Mouse (Mus musculus) MEL (cell line): ENCODE measurements around the gene Ccdc141. TPM values are rescaled to one million over a fixed set of nuclear protein-coding genes. Genes with fewer than 3 reads are reported as not detected.

Experiments used
- DNase-seq: peaks from one replicate; pipeline ENCODE4 v3.0.0; 2011; ENCODE audit warnings: low read depth, low spot score
- H3K27ac ChIP-seq: 2 replicates; pipeline ENCODE4 v1.5.1; 2012; ENCODE audit warnings: low read depth, mild to moderate bottlenecking, control low read depth, low read length, moderate library complexity; ENCODE audit not compliant: control insufficient read depth
- H3K27me3 ChIP-seq, 2 experiments: fragments of 150-350 bp in 1 of 2; sonication (generic) in 1 of 2; 2 replicates each; pipeline ENCODE4 v1.6.1; 2012; ENCODE audit warnings: low read length in 2 of 2, mild to moderate bottlenecking in 2 of 2, improper control_type of control experiment in 1 of 2, moderate library complexity in 1 of 2; ENCODE audit not compliant: insufficient read depth in 2 of 2, control insufficient read depth in 1 of 2
- H3K36me3 ChIP-seq, 2 experiments: 2 replicates each; pipeline ENCODE4 v1.6.1; 2012 to 2014; ENCODE audit warnings: low read length in 2 of 2, improper control_type of control experiment in 1 of 2, inconsistent platforms in 1 of 2, mild to moderate bottlenecking in 1 of 2; ENCODE audit not compliant: insufficient read depth in 2 of 2, control insufficient read depth in 1 of 2
- H3K4me1 ChIP-seq, 2 experiments: fragments of 150-350 bp in 1 of 2; sonication (generic) in 1 of 2; 2 replicates each; pipeline ENCODE4 v1.6.1; 2012; ENCODE audit warnings: low read length in 2 of 2, improper control_type of control experiment in 1 of 2, mild to moderate bottlenecking in 1 of 2; ENCODE audit not compliant: insufficient read depth in 2 of 2, control insufficient read depth in 1 of 2
- H3K4me3 ChIP-seq, 2 experiments: fragments of 150-350 bp in 1 of 2; sonication (generic) in 1 of 2; 2 replicates each; pipeline ENCODE4 v1.5.1; 2012; ENCODE audit warnings: low read depth in 2 of 2, low read length in 2 of 2, mild to moderate bottlenecking in 2 of 2, moderate library complexity in 2 of 2, control low read depth in 1 of 2, improper control_type of control experiment in 1 of 2; ENCODE audit not compliant: control insufficient read depth in 1 of 2, insufficient read depth in 1 of 2
- H3K79me2 ChIP-seq: 2 replicates; pipeline ENCODE4 v1.6.1; 2012; ENCODE audit warnings: mild to moderate bottlenecking, low read length, moderate library complexity; ENCODE audit not compliant: control insufficient read depth, poor library complexity, insufficient read depth
- H3K9ac ChIP-seq: 2 replicates; pipeline ENCODE4 v1.6.1; 2012; ENCODE audit warnings: low read depth, mild to moderate bottlenecking, control low read depth, low read length, moderate library complexity; ENCODE audit not compliant: control insufficient read depth, poor library complexity, severe bottlenecking
- H3K9me3 ChIP-seq: fragments of 150-350 bp; sonication (generic); replicated peaks from 2 replicates; pipeline ENCODE4 v1.6.1; 2012; ENCODE audit warnings: mild to moderate bottlenecking, low read length, improper control_type of control experiment, moderate library complexity; ENCODE audit not compliant: insufficient read depth
- CHD2 ChIP-seq: IDR thresholded peaks from 2 replicates; pipeline ENCODE4 v1.6.1; 2011; ENCODE audit warnings: low read length, improper control_type of control experiment
- ELF1 ChIP-seq: IDR thresholded peaks from 2 replicates; pipeline ENCODE4 v1.6.1; 2014; ENCODE audit warnings: low read depth, mild to moderate bottlenecking, inconsistent platforms, low read length, improper control_type of control experiment, moderate library complexity
- JUND ChIP-seq: IDR thresholded peaks from 2 replicates; pipeline ENCODE4 v1.6.1; 2011; ENCODE audit warnings: low read depth, mild to moderate bottlenecking, improper control_type of control experiment, low read length
- MAZ ChIP-seq: IDR thresholded peaks from 2 replicates; pipeline ENCODE4 v1.6.1; 2012; ENCODE audit warnings: low read depth, mild to moderate bottlenecking, inconsistent platforms, low read length, improper control_type of control experiment
- MEF2A ChIP-seq: IDR thresholded peaks from 2 replicates; pipeline ENCODE4 v1.6.1; 2014; ENCODE audit warnings: low read depth, mild to moderate bottlenecking, inconsistent platforms, low read length, improper control_type of control experiment; ENCODE audit not compliant: poor library complexity, insufficient replicate concordance, severe bottlenecking; ENCODE audit errors: extremely low read depth
- MYB ChIP-seq: IDR thresholded peaks from 2 replicates; pipeline ENCODE4 v1.6.1; 2011; ENCODE audit warnings: mild to moderate bottlenecking, low read depth, low read length, improper control_type of control experiment
- MYC ChIP-seq: IDR thresholded peaks from 2 replicates; pipeline ENCODE4 v1.6.1; 2011; ENCODE audit warnings: low read depth, mild to moderate bottlenecking, low read length, improper control_type of control experiment, moderate library complexity
- NRF1 ChIP-seq: IDR thresholded peaks from 2 replicates; pipeline ENCODE4 v1.6.1; 2014; ENCODE audit warnings: low read depth, mild to moderate bottlenecking, inconsistent platforms, low read length, improper control_type of control experiment, moderate library complexity; ENCODE audit not compliant: poor library complexity, insufficient read depth, severe bottlenecking
- POLR2AphosphoS5 ChIP-seq: IDR thresholded peaks from 2 replicates; pipeline ENCODE4 v1.6.1; 2012; ENCODE audit warnings: low read depth, borderline replicate concordance, mild to moderate bottlenecking, inconsistent platforms, low read length, moderate library complexity, mixed read lengths
- RAD21 ChIP-seq: IDR thresholded peaks from 2 replicates; pipeline ENCODE4 v1.6.1; 2011; ENCODE audit warnings: mild to moderate bottlenecking, low read depth, low read length, improper control_type of control experiment
- TAL1 ChIP-seq: IDR thresholded peaks from 2 replicates; pipeline ENCODE4 v1.6.1; 2012; ENCODE audit warnings: mild to moderate bottlenecking, inconsistent platforms, low read length, moderate library complexity, mixed read lengths
- TBP ChIP-seq: IDR thresholded peaks from 2 replicates; pipeline ENCODE4 v1.8.0; 2011; ENCODE audit warnings: low read depth, low read length, improper control_type of control experiment
- UBTF ChIP-seq: IDR thresholded peaks from 2 replicates; pipeline ENCODE4 v1.6.1; 2012; ENCODE audit warnings: low read depth, mild to moderate bottlenecking, inconsistent platforms, low read length, improper control_type of control experiment, moderate library complexity, borderline replicate concordance; ENCODE audit not compliant: insufficient read depth
- USF2 ChIP-seq, 2 experiments: IDR thresholded peaks; 2 replicates each; pipeline ENCODE4 v1.6.1; 2011 to 2012; ENCODE audit warnings: improper control_type of control experiment in 2 of 2, low read length in 2 of 2, borderline replicate concordance in 1 of 2, inconsistent platforms in 1 of 2, low read depth in 1 of 2, mild to moderate bottlenecking in 1 of 2; ENCODE audit not compliant: insufficient read depth in 1 of 2
- ZC3H11A ChIP-seq: IDR thresholded peaks from 2 replicates; pipeline ENCODE4 v1.6.1; 2012; ENCODE audit warnings: low read depth, mild to moderate bottlenecking, inconsistent platforms, low read length, improper control_type of control experiment
- ZKSCAN1 ChIP-seq: IDR thresholded peaks from 2 replicates; pipeline ENCODE4 v1.6.1; 2012; ENCODE audit warnings: low read depth, mild to moderate bottlenecking, inconsistent platforms, low read length, improper control_type of control experiment, moderate library complexity
- ZMIZ1 ChIP-seq: IDR thresholded peaks from 2 replicates; pipeline ENCODE4 v1.6.1; 2012; ENCODE audit warnings: low read depth, mild to moderate bottlenecking, inconsistent platforms, low read length, improper control_type of control experiment, moderate library complexity
- polyA plus RNA-seq, 2 experiments: library from polyadenylated mRNA; stranded (reverse) in 1 of 2; unstranded in 1 of 2; fragments of >175 nt in 1 of 2; fragments of >200 nt in 1 of 2; gene quantifications; 2 replicates each; pipeline versions ENCODE4 v1.2.1 to v1.2.4; 2012; ENCODE audit warnings: low replicate concordance in 2 of 2, low read depth in 1 of 2; ENCODE audit not compliant: insufficient read length in 2 of 2, insufficient read depth in 1 of 2, missing spikeins in 1 of 2
- total RNA-seq: library from RNA; depleted of rRNA; stranded (reverse); fragments of 300-350 nt; gene quantifications from 2 replicates; pipeline ENCODE4 v1.2.3, GENCODE M21; 2012

Gene Ccdc141
- total and polyA plus RNA-seq, 3 experiments = 0.54 to 1.1 TPM; not detected in 1

- Histone ChIP-seq H3K36me3 (no peaks in the 10 kb centered on the region), H3K9me3 (no peaks in the 10 kb centered on the region)
- no peak for DNase-seq
These were observed 136.9 kb downstream of the Ccdc141 start for GRCm38 (mm10) chr2:77033322-77034060.

DNA sequence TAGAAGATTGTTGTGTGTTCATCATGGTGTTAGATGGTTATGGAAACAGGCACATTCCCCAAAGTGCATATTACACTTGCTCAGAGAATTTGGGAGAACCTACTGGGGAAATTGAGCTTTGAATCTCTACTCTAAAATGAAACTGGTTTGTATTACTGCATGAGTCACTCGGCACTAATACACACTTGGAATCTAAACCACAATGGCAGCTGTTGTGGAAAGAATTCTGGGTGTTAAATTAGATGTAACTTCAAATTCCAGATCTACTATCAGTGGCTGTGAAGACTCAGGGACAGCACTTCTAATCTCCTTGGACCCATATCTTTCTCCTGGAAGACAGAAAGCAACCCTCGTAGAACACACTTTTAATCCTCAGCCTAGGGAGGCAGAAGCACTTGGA is 149.8 kb downstream of the Ccdc141 start:
- Histone ChIP-seq H3K27ac (no peak overlapping the region), H3K9ac (no peak overlapping the region), H3K4me1 (no peaks in the 10 kb centered on the region), H3K9me3 (no peaks in the 10 kb centered on the region), H3K36me3 (no peaks in the 10 kb centered on the region), H3K4me3 (no peak overlapping the region)
- DNase-seq = no peak
- TF ChIP-seq USF2 (IDR thresholded peaks at IDR 0.05; ENCODE audit: borderline replicate concordance in 1 of 2, insufficient read depth in 1 of 2, low read depth in 1 of 2, low read length in 2 of 2) (no peak), MYB (no peak), MEF2A (no peak), MYC (no peak), TAL1 (no peak), JUND (no peak), NRF1 (no peak), ZC3H11A (no peak), ZKSCAN1 (no peak), ELF1 (no peak), UBTF (no peak), CHD2 (no peak)
- TF ChIP-seq, all 39 proteins: peak for 0
- Histone ChIP-seq H3K79me2 (no peaks in the 10 kb centered on the region), H3K27me3 (no peaks in the 10 kb centered on the region)

More at GRCm38 (mm10) chr2:77033322-77034060, 136.9 kb downstream of the Ccdc141 start:
- Histone ChIP-seq H3K4me3 (no peak overlapping the region), H3K27ac (no peak overlapping the region), H3K27me3 (no peaks in the 10 kb centered on the region), H3K4me1 (no peaks in the 10 kb centered on the region), H3K79me2 (no peaks in the 10 kb centered on the region), H3K9ac (no peak overlapping the region)
- TF ChIP-seq POLR2AphosphoS5 (no peak), TBP (no peak), RAD21 (no peak), ZMIZ1 (no peak), MAZ (no peak)
